Mouse (Mus musculus) C2C12 (cell line): ENCODE measurements around the gene Map3k1.

Experiments
- CEBPB ChIP-seq: IDR thresholded peaks from one replicate; pipeline ENCODE4 v1.6.1; 2011; ENCODE audit warnings: low read depth, mild to moderate bottlenecking, control low read depth, moderate library complexity
- CTCF ChIP-seq: IDR thresholded peaks from one replicate; pipeline ENCODE4 v1.5.1; 2011; ENCODE audit not compliant: control insufficient read depth, insufficient read depth, insufficient read length
- MAX ChIP-seq: IDR thresholded peaks from one replicate; pipeline ENCODE4 v1.6.1; 2011; ENCODE audit warnings: mild to moderate bottlenecking, control low read depth
- MYOD1 ChIP-seq: IDR thresholded peaks from one replicate; pipeline ENCODE4 v1.6.1; 2011; ENCODE audit warnings: low read depth; ENCODE audit not compliant: control insufficient read depth, insufficient read length
- USF1 ChIP-seq: IDR thresholded peaks from one replicate; pipeline ENCODE4 v1.6.1; 2011; ENCODE audit warnings: low read depth, mild to moderate bottlenecking, control low read depth, moderate library complexity

DNA sequence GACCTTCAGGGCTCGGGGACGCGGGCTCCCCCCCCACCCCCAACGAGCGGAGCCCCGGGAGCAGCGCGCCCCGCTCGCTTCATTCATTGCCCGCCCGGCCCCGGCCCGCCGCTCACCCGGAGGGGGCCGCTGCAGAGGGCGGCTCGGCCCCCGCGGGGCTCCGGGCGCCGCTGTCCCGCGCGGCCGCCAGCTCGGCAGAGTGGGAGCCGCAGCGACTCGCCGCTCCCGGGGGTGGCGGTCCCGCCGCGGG is 481 bp downstream of the Map3k1 start:
- TF ChIP-seq CEBPB = no peak
- TF ChIP-seq MAX = no peak
- TF ChIP-seq CTCF = no peak
- no peak for TF ChIP-seq MYOD1
- no peak for TF ChIP-seq USF1
